Mouse (Mus musculus) liver (tissue): Measurements from ENCODE around the gene Cchcr1.

ENCODE experiments used
- DNase-seq: peaks from one replicate; pipeline ENCODE4 v3.0.0-alpha.2; 2020; ENCODE audit warnings: mixed read lengths

The Cchcr1 gene

DNA sequence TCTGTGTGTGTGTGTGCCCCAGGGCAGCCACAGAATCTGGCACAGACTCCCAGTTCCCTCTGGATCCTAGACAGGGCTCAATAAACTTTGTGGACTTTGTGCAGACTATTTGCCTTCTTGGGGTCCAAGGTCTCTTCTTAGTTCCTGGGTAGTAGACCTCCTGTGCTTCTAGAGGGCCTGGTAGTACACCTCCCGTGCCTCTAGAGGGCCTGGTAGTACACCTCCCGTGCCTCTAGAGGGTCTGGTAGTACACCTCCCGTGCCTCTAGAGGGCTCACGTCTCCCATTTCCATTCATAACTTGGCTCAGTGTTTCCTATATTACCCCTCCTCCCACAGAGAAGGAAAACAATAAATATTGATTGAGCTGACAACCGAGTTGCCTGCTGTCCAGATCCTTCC lies 39.9 kb downstream of the Cchcr1 start:
- DNase-seq, result peak; percentile 35

DNA sequence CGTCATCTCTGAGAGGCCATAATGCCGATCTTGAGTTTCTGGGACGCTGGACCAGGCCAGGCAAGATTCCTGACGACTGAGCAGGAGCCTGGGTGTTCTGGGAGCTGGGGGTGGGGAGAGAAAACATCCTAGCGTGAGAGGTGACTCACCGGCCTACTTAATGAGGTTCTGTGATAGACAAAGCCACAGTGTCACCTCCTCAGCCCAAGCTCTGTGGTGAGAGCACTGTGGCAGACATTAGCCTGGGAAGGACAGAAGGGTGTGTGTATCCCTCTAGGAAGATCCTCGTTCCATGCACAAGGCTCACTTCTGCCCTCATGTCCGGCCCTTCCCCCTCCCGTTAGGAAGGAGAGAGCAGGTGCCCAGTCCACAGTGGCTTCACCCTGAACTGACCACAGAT lies 40.5 kb downstream of the Cchcr1 start:
- no peak for DNase-seq

DNA sequence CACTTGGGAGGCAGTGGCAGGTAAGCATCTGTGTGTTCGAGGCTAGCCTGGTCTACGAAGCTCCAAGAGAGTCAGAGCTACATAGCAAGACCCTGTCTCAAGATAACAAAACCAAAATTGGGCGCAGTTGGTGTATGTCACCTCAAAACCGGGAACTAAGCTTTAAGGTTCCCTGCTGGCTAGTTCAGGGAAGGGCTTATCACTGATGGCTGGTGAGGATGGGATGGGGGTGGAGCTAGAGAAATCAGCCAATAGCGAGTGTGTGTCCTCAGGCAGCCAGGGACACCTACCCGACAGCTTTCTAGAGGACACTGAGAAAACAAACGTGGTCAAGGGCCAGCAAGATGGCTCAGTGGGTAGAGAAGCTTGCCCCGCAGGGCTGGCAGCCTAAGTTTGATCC lies 41.3 kb downstream of the Cchcr1 start:
- no peak for DNase-seq

DNA sequence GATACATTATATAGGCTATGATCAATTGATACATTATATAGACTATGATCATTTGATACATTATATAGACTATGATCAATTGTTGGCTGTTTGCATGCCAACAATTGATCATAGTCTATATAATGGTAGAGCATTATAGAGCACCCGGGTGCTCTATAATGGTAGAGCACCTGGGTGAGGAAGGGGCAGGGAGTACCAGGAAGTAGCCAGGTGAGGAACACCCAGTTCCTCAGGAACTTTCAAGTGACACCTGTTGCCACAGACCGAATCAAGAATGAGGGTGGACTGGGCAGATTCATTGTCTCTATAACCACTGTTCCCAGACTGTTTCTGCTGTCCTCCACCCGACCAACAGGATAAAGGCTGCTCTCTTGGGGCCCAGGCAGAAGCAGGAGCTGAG lies 50.2 kb downstream of the Cchcr1 start, which contains the start of gene 2300002M23Rik:
TSS of gene 2300002M23Rik (plus strand) at position 301 of the 400 bp plus-strand sequence.
- DNase-seq, result no peak

DNA sequence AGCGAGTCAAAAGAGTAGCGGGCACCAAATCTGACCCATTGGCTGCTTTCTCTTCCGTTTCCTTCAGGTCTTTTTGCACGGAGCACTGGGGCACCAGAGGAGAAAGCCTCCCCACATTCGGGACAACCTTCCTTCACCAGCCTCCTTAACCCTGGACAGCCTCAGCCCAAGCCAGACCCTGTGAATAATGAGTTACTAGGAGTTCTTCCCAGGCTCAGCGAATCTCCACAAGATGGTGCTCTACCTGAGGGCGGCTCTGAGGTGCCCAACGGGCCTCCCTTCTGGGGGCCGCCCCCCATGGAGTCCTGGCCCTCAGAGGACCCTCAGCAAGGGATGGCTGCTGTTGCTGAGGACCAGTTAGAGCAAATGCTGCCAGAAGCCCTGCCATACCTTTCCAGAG lies 50.9 kb downstream of the Cchcr1 start:
- DNase-seq, result no peak

DNA sequence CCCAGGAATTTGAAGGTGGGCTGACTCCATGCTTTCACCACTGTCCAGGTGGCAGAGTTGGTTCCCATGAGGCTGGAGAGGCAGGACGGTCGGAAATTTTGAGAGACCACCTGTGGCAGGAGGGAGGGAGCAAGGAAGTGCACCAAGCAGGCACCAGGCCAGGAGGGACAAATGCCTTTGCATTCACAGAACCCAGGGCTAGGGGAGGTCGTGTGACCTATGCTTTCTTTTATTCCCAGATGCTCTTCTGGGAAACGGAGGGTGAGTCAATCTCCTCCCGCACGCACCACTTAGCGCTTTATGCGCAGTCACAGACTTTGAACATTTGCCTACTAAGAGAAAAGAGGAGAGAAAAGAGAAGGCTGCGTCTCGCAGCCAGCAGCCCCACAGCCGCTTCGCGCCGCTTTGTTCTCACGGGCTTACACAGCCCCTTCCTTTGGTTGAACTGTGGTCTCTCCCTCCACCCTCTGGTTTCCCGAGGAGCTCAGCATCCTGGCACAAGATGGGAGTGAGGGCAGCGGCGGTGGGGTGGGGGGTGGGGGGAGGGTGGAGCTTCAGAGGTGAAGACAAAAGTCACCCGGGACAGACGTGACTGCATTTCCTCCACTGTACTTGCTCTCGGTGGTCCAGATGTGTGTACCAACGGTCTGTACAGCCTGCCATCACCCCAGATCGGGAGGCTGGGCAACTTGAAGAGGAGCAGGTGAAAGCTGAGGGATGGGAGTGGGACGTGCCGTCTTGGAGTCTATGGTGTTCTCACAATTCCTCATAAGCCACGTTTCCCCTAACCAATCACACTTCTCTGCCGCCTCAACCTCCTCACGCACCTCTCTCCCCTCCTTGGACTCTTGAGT lies 52.4 kb downstream of the Cchcr1 start:
- DNase-seq, result no peak

DNA sequence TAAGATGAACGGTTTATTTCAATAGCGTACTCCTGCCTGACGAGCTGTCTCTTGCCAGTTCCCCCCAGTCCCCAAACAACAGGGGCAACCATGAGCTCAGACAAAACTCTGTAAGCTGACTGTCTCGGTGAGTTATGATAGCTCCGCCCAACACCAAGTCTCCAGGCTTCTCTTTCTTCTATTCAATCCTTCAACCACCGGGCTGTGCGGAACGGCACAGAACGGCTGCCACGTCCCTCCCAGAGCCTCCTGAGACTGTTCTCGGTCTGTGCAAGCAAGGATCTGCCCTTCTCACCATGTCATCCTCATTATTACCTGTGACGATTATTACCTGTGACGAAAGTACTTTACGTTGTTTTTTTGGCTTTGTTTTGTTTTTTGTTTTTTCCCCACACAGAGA lies 53.9 kb downstream of the Cchcr1 start:
- no peak for DNase-seq

DNA sequence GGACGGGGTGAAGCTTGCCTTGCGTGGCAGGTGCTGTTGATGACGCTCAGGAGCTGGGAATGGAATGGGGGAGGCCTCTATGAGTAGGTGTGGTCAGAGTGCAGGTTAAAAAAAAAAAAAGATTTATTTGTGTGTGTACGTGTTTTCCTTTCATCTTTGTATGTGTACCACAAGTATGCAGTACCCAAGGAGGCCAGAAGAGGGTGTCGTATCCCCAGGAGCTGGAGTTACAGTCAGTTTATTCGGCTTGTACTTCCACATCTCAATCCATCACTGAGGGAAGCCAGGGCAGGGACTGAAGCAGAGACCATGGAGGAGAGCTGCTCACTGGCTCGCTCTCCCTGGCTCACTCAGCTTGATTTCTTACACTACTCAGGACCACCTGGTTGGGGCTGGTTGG lies 54.6 kb downstream of the Cchcr1 start:
- DNase-seq, result no peak

DNA sequence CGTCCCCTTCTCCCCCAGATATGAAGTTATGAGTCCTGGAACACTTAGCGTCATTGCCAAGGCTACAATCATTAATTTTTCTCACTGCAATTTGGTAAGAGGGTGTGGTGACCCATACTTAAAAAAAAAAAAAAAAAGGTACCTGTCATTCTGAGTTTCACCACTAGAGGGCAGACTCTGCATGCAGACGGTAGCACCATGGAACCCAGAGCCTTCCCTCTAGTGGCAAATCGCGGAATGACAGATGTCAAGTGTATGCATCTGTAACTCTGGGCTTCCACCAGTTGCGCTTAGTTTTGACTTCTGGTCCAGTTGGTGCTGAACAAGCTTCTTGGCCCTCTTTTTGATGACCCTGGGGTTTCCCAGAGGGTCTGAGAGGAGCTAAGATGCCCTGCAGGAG lies 61.3 kb downstream of the Cchcr1 start:
- peak; percentile 79 for DNase-seq
